Mouse (Mus musculus) left cerebral cortex, postnatal 25 days (tissue): ENCODE measurements around the gene Sh3gl1. TPM values are rescaled to one million over a fixed set of nuclear protein-coding genes. Genes with fewer than 3 reads are reported as not detected.

ENCODE experiments used
- DNase-seq, 2 experiments: peaks; one replicate each; pipeline ENCODE4 v3.0.0; 2022; ENCODE audit warnings: low spot score in 2 of 2, mixed read lengths in 1 of 2
- intact Hi-C: fragments of 180-260 bp; cut with DNase I; formaldehyde crosslinking; loops from one replicate; pipeline ENCODE4 v1.15.1; 2025
- total RNA-seq, 2 experiments: library from RNA; stranded (reverse); gene quantifications; 2 replicates each; pipeline ENCODE4 v1.2.3; 2021

The Sh3gl1 gene
- total RNA-seq, 2 experiments from 2014 or later = 44.5 to 47.8 TPM

DNA sequence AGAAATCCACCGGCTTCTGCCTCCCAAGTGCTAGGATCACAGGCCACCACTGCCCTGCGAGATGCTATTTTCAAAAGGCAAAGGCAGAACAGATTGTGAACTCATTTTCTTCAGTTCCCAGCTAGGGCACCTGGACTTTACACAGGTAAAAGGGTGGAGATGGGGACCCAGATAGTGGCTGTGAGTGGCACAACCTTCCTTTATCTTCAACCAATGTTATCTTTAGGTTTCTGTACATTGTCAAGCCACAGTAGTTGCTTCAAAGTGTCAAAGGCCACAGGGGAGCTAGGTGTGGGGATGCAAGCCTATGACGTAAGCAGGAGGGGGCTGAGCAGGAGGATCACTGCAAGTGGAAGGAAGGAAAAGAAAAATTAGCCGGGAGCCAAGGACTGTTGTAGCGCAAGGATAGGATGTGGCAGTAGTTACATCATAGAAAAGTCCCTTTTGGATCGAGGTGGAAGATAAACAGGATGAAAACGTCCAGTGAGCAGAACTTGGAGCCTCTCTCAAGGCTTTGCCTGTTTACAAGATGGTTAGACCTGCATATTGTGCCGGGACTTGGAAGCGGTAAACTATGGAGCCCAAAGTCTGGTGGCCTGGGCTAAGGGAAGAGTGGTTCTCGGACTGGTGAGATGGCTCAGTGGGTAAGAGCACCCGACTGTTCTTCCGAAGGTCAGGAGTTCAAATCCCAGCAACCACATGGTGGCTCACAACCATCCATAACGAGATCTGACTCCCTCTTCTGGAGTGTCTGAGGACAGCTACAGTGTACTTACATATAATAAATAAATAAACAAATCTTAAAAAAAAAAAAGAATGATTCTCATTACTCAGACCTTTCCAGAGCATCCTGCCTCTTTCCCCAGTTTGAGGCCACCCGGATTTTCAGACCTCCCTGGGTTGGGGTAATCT lies 28.7 kb downstream of the Sh3gl1 start:
- no peak for DNase-seq
- intact Hi-C loops = loop anchor here (5.0 kb wide), 1 partner anchor 305 kb away; no protein-coding TSS in a partner anchor

DNA sequence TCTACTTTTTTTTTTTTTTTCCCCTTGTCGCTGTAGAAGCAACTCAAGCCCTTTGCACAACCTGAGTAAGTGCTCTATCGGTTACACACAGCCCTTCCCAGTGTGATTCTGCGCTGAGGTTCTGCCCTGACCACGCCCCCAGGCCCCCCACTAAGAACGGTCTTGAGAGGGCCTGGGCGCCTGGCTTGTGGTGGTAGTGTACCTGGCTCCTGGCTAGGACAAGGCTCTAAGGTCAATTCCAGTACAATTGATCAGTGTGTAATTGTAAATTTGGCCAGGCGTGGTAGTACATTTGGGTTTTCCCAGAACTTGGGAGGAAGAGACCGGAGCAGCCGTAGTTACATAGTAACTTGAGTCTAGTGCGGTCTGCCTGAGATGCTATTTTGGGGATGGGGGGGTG lies 29.5 kb downstream of the Sh3gl1 start:
- intact Hi-C loops = loop anchor here (5.0 kb wide), 1 partner anchor 305 kb away; no protein-coding TSS in a partner anchor
- no peak for DNase-seq

DNA sequence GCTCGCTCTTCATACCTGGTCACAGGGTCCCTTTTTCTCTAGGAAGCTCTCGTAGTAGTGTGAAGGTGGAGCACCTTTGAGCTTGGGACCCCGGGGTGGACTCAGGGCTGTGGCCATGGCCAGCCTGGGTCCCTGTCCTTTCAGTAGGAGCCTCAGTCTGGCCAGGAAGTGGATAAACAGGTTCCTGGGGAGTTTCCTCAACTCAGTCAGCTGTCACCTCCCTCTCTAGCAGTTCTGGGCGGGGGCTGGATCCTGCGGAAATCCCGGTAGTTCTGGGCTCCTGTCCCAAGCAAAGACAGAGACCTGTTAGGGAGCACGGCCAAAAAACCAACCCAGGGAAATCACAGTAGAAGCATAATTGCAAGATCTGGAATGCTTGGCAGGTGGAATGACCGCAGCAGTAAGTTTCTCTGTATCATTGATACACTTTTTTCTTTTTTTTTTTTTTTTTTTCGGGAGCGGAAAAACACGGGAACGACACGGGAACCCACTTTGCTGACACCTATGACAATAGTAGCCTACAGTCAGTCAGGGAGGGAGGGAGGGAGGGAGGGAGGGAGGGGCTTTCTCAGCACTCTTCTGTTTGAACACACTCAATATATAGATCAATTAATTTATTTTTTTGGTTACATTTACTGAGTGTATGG lies 30.9 kb downstream of the Sh3gl1 start, which contains the start of the genes Stap2 and Mpnd:
Gene Stap2 (minus strand): TSS at position 170 of the 647 bp plus-strand sequence.
Gene Mpnd (plus strand): TSS at position 297 of the 647 bp plus-strand sequence.
- DNase-seq = no peak

DNA sequence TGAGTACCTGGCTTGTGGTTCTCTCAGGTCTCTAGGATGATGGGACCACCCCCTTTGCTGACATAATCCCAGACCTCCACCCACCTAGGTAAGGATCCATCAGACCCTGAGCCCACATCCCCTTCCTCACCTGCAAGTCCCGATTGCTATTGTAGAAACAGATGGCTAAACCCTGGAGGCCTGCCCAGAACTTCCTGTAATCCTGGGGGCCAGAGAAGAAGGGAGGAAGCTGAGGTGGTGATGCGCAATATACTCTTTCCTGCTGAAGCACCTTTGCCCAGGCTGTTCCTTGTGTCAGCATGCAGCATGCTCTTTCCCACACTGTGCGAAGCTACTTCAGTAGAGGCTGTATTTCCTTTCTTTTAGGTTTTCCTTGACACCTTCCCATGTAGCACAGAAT lies 33.4 kb downstream of the Sh3gl1 start:
- DNase-seq = no peak
- intact Hi-C loops = no loop called here

More for the DNA sequence above, 30.9 kb downstream of the Sh3gl1 start, which contains the start of the genes Stap2 and Mpnd:
- intact Hi-C loops = loop anchor here (5.0 kb wide), 1 partner anchor 303 kb away; no protein-coding TSS in a partner anchor

DNA sequence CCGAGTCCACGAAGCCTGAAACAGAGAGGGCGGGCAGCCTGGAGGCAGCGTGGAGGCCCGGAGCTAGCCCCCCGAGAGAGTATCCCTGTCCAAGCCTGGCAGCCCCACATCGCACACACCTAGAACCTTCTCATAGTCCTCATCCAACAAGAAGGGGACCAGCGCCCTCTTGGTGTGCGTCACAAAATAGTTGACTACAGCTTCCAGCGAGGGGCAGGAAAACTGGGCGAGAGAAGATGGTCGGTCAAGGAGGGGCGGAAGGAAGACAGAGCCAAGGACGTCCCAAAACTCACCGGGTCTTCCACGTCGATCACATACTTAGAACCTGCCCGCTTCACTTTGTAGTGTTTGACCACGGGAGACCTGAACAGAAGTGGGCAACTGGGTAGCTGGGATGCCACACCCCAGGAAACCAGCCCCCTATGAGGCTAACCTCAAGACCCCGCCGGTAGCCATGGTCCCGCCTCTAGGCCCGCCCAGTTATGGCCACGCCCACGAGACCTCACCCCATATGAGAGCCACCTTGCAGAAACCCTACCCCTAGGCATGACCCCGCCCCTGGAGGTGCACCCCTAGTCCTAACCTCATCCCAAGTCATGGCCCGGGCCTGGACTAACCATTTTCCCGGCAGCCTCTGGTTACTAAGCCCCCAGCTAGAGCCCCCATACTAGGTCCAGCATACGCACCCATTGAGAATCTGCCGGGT lies 36.5 kb downstream of the Sh3gl1 start:
- intact Hi-C loops = no loop called here
- no peak for DNase-seq

GRCm38 (mm10) chr17:55996007-55996406 lies 40.4 kb downstream of the Sh3gl1 start:
- DNase-seq = no peak
- intact Hi-C loops = no loop called here

DNA sequence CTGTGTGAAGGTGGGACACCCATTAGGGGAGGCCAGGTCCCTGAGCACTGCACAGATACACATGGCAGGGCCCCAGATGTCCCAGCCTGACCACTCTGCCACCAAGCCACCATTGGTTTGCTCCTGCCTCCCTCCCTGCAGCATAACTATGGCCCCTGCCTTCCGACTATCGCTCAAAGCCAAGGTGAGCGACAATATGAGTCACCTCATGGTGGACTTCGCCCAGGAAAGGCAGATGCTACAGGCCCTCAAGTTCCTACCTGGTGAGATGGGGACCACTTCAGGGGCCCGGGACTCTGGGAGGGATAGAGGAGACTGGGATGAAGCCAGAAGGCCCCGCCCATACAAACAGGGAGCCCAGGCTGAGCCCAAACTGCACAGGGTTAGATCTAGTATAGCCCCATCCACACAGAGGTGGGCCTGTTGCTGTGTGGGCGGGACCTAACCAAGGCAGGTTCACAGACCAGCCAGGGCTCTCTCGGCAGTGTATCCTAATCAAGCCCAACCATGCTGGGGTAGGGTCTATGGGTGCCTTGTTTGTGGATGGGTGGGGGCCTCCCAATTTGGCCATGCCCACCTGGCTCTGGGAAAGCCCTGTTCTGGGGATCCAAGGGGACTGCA lies 46.0 kb downstream of the Sh3gl1 start:
- no peak for DNase-seq
- intact Hi-C loops = no loop called here

DNA sequence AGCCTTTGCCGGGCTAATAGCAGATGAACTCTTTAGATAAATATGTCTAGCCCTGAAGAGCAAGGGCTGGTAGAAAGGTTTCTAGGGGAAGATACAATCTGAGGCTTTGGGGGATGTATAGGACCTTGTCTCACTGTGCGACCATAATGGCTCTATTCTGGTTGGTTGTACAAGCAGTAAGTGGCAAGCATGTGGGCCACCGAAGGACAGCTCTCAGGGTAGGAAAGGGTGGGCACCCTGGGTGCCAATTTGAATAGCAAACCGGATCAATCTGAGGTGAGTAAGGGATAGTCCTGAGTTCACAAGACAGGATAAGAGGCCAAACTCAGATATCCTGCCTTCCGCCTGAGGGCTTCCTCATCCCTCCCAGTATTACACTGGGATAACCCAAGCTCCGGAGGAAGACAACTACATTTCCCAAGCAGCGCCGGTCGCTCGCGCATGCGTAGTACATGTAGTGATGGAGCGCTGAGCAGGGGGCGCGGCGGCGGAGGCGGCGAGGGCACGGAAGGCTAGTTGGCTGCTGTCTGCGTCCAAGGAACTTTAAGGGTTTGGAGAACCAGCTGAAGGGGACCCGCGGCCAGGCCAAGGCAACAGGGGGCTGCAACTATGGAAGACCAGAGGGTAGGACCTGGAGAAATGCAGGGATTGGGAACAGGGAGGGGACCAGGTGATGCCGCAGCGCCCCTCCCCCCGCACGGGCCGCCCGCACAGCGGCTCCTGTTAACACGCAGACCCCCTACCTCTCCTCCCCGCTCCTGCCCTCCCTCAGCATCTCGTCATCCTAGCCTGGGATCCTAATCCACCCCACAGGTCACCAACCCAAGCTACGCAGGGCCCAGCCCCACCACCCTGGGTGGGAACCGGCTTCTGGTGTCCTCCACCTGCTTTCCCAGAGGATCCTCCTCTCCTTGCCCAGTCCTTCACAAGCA lies 50.1 kb downstream of the Sh3gl1 start, which contains the start of gene Fsd1:
Gene Fsd1 (plus strand): TSS at position 480 of the 932 bp plus-strand sequence.
- intact Hi-C loops = no loop called here
- DNase-seq = peak; percentile 85 to 92

GRCm38 (mm10) chr17:55977301-55977700 lies 59.1 kb downstream of the Sh3gl1 start:
- DNase-seq = no peak
- intact Hi-C loops = loop anchor here (2.0 kb wide), 1 partner anchor 34 kb away; no protein-coding TSS in a partner anchor

DNA sequence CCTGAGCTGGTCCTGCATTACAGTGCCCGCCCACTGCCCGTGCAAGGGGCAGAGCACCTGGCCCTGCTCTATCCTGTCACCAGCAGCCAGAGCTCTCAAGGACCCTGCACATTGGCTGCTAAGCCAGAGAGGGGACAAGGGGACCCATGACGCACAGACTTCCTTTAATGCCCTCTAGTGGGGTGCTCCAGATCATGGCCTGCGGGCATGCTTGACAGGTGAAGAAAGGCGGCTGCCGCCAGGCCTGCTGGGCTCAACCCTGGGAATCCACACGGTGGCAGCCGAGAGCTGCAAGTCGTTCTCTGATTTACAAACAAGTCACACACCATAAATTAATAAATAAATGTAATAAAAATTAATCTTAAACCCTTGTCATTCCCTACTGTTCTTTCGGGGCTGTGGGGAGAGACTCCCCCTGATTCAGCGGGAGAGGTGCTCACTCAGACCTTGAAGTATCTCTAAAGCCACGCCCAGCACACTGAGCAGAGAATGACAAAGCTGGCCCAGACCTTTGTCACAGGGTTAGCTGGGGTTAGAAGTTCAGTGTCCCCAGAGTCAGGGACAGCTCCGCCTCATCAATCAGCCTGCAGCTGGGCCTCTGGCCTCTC lies 60.1 kb downstream of the Sh3gl1 start:
- DNase-seq = peak; percentile 64 to 72
- intact Hi-C loops = loop anchor here (2.0 kb wide), 1 partner anchor 34 kb away; no protein-coding TSS in a partner anchor

DNA sequence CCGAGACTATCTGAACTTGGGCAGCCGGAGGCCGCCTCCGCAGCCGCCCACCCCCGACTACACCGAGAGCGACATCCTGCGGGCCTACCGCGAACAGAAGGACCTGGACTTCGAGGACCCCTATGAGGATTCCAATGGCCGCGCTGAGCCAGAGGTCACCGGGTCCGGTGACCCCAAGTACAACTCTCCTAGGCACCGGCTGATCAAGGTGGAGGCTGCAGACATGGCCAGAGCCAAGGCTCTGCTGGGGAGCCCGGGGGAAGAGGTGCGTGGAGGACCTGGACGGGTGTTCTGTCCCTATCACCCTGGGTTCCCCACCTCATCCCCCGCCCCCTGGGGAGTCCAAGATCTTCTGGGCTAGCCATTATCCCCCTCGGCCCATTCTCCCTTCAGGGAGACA lies 65.0 kb downstream of the Sh3gl1 start:
- intact Hi-C loops = no loop called here
- DNase-seq = no peak

- intact Hi-C loops = no loop called here
- DNase-seq = no peak
Observed at GRCm38 (mm10) chr17:55969966-55970891, 66.2 kb downstream of the Sh3gl1 start, which contains the start of gene Shd. Gene Shd, plus strand, starts transcription at chr17:55970467.

DNA sequence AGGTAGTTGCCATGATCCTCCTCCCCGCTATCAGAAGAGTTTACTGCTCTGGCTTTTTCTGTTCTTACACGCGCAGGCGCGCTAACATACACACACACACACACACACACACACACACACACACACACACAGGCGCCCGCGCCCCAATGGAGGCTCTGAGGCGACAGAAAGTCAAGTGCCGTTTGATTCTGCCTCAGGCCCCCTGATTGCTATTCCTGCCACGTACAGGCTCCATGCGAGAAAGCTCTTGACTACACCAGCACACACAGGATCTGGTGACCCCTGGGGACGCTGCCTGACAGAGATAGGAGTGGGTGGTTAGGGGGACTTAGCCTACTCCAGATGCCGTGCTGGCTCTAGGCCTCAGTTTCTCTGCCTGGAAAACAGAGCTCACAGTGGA lies 66.9 kb downstream of the Sh3gl1 start:
- peak in 1 of 2 experiments; percentile 44 for DNase-seq
- intact Hi-C loops = no loop called here

- DNase-seq = no peak
- intact Hi-C loops = no loop called here
Observed at GRCm38 (mm10) chr17:55968210-55968609, 68.2 kb downstream of the Sh3gl1 start.

- no peak for DNase-seq
- intact Hi-C loops = no loop called here
Observed at GRCm38 (mm10) chr17:55967186-55967585, 69.2 kb downstream of the Sh3gl1 start.
